Mouse (Mus musculus): ENCODE measurements around the gene Adh7.

Gene Adh7

DNA sequence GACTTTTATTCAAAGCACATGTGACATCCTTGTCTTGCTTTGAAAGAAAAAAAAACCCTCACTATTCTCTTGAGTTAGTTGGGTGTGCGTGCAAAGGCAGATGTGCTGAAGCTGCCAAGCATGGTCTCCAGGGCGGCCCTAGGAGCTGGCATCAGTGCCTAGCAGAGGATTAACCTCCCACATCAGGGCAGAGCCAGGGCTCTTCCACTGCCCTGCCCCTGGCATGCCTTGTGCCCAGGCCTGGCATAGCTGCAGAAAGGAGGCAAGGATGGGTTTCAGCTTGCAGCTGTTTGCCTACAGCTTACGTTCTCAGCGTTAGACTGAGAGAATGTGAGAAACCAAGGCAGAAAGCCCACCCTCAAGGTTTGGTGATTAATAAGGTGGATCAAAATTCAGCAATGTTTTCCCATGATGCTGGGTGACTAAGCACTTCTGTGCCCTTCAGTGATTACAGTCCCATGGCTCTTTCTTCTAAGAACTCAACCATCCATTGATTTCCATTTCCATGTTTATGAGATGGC, 5.1 kb upstream of the Adh7 start:
- no peak for TF ChIP-seq GATA4 (IDR thresholded peaks at IDR 0.05; ENCODE audit: insufficient replicate concordance, low read length)

DNA sequence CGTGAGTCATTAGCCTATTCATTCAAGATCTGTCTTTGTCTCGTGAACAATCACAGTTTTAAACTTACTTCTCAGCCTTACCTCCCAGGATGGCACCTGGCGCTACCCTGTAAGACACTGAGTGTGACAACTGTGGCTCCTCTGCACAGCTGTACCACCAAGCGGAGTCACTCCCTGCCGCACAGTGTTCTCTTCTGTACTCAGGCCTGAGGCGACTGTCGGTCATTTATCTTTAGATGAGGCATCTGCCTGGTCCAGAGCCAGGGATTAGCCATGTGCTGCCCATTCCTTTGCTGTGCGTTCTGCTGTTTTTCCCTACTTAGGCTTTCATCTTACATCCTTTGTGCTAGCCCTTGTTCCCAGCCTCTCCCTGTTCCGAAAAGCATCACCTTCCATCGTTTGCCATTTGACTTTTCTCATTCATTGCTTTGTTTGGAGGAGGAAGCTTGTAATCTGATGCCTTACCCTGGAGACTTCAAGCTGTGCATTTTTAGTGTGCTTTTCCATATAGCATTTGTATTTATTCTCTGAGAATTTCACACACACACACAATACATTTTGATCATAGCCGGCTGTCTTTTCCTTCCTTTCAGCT, 2.1 kb upstream of the Adh7 start:
- no peak for TF ChIP-seq GATA4 (IDR thresholded peaks at IDR 0.05; ENCODE audit: insufficient replicate concordance, low read length)

DNA sequence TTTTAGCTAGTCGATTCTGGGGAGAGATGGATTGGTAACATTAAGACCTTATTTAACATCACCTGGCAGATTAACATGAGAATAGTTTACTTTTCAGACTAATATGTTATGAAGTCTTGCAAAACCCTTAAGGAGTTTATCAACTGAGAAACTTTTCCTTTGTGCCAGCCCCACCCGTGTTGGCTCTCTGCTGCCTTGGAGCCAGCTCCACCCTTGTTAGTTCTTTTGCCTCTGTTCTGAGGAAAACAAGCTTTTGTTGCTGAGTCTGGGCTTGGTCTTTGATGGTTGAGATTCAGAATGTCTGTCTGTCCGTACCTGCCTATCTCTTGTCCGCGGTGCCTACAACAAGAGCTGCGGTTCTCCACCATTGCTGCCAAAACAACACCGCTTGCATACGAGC, 1.5 kb upstream of the Adh7 start:
- TF ChIP-seq GATA4 (IDR thresholded peaks at IDR 0.05; ENCODE audit: insufficient replicate concordance, low read length), result no peak

DNA sequence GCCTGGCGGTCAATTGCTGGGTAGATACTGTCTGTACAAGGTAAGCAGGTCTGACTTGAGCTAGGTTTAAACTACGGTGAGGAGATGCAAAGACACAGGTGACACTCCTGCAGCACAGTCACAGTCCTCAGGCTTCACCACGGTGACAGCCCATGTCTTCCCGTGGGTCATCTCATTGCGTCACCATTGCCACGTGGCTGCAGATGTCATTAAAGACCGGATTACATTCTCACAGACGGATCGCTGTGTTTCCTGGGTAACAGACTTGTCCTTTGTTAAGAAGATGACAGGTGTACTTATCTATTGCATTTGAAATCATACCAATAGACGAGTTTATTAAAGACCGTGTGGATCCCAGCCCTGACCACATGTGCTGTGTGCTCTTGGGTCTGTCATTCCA, 3.6 kb downstream of the Adh7 start:
- no peak for TF ChIP-seq GATA4 (IDR thresholded peaks at IDR 0.05; ENCODE audit: insufficient replicate concordance, low read length)

DNA sequence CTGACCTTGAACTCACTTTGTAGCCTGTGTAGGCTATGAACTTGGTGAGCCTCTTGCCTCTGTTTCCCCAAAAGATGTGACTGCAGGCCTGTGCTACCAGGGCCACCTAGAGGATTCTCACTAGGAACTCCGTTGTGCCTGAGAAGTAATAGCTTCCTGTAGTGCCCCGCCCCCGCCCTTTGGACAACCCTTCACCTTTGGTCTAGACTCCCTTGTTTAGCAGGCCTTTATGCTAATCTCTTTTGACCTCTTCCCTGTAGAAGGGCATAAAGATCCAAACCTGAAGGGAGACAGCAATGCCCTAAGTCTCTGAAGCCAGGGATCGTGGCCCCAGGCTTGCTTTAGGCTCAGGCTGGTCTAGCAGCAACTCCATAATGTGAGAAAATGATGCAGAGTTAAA, 5.0 kb downstream of the Adh7 start:
- TF ChIP-seq GATA4 (IDR thresholded peaks at IDR 0.05; ENCODE audit: insufficient replicate concordance, low read length), result no peak

DNA sequence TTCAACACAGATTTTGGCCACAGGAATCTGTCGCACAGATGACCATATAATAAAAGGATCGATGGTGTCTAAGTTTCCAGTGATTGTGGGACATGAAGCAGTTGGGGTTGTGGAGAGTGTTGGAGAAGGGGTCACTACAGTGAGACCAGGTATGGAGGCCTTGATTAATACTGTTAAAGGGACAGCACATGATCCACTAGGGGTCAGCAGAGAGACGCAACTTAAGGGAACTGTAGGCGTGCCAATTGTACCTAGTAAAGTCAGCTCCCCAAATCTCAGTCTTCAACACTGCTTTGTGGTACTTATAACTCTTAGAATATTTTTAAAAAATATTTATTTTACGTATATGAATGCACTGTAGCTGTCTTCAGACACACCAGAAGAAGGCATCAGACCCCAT, 5.4 kb downstream of the Adh7 start:
- TF ChIP-seq GATA4 (IDR thresholded peaks at IDR 0.05; ENCODE audit: insufficient replicate concordance, low read length), result no peak

DNA sequence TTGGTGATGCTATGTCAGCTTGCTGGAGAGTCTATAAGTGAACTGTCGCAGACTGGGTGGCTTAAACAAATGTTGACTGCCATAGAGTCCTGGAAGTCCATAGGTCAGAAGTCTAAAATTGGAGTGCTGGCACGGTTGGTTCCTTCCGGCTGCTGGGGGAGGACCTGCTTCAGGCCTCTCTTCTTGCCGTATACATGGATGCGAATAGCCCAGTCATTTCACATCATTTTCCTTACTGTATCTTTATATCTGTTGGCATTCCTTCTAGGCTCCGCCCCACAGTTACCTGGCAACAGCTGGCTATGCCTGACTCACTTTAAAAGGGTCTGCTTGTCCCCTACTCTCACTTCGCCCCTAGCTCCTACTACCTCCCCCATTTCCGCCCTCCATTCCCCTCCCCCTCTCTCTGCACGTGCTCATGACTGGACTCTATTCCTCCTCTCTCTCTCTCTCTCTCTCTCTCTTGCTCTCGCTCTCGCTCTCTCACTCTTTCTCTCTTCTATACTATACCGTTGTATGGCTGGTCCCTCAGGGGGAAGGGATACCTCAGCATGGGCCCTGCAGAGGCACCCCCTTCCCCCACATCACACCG, 6.9 kb downstream of the Adh7 start:
- no peak for TF ChIP-seq GATA4 (IDR thresholded peaks at IDR 0.05; ENCODE audit: insufficient replicate concordance, low read length)

DNA sequence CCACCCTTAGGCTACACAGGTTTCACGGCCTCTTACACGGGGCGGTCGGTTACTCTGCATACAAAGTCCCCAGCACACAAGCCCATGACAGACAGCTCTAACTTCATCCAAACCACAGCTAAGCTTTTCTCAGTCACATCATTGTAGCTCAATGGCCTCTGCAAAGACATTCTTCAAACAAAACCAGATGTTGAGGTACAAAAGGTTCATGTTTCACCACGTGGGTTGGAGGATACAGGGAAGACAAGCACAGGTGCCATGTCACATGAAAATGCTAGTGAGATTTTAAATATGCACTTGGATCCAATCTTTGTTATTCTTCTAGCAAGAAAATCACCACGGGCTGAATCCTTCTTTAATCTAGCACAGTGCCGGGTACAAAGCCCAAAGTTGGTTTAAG, 7.8 kb downstream of the Adh7 start:
- no peak for TF ChIP-seq GATA4 (IDR thresholded peaks at IDR 0.05; ENCODE audit: insufficient replicate concordance, low read length)

DNA sequence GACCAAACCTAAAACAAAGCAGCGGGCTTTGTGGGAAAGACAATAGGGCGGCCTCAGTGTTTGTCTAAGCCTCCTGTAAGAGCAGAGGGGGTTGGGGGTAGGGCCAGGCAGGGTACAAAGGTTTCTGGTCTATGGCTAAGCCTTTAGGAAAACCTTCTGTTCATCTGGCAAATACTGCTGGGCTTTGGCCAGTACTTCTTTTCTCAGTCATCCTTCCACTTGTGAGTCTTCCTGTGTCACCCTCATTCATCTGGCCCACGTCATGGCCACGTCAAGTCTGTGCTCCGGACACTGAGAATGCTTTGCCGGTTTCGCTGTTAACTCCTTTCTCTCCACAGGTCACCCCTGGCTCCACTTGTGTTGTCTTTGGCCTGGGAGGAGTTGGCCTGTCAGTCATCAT, 8.3 kb downstream of the Adh7 start:
- TF ChIP-seq GATA4 (IDR thresholded peaks at IDR 0.05; ENCODE audit: insufficient replicate concordance, low read length), result no peak

DNA sequence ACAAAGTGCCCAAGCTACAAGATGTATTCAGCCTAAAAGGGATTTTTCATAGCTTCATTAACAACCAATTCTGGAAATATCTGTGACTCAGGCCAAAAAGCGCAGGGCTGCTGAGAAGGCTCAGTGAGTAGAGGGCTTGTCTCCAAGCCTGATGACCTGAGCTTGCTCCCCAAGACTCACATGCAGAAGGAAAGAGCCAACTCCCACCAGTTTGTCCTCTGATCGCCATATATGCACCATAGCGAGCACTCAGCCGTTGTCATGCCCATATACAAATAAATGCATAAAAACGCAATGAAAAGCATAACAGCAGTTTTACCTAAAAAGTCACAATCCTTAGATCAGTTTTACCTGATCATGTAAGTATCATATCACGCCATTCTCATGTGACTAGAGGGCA, 8.9 kb downstream of the Adh7 start:
- no peak for TF ChIP-seq GATA4 (IDR thresholded peaks at IDR 0.05; ENCODE audit: insufficient replicate concordance, low read length)

DNA sequence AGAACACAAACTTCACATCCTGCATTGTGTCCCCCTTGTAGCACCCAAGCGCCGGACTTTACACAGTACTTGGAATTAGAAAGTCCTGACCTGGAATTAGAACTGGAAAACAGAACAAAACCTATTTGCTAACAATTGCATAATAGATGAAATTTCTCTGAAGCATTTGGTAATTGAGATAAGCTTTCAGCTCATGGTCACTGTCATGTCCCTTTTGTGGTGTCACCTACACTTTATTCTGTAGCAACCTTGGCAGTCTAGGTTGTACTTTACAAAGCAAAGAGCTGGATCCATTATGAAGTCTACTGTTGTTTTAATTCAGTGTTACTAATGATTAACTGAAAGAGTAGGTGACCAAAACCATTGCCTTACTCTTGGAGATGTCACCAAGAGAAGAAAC, 9.5 kb downstream of the Adh7 start:
- TF ChIP-seq GATA4 (IDR thresholded peaks at IDR 0.05; ENCODE audit: insufficient replicate concordance, low read length), result peak; percentile 91

DNA sequence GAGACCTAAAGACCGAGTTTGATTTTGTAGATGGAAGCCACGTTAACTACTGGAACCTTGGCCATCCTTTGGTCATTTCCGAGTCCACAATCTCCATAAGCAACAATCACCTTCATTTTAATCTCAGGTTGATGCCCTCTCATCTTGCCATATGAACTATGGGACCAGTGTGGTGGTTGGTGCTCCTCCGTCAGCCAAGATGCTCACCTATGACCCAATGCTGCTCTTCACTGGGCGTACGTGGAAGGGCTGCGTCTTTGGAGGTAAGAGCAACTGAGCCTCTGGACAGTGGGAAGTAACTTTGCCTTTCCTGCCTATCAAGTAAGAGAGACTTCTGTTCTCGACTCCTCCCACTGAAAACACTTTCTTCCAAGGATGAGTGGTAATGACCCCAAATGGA, 10.2 kb downstream of the Adh7 start:
- TF ChIP-seq GATA4 (IDR thresholded peaks at IDR 0.05; ENCODE audit: insufficient replicate concordance, low read length), result no peak

DNA sequence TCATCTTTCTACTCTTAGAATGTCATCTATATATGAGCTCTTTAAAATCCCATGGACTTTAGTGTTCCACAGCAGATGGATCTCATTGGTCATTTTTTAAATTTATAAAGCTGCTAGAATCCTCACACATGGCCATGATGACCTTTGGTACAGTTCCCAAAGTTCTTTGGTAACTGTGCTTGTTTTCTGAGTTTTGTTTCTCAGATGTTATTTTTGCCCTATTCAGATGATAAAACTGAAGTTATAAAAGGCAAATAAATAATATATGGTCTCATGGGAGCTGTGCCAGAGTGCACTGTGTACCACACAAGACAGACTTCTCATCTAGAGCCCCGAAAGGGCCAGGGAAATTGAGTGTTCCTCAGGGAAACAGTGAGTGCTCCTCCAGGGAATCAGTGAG, 11.9 kb downstream of the Adh7 start:
- TF ChIP-seq GATA4 (IDR thresholded peaks at IDR 0.05; ENCODE audit: insufficient replicate concordance, low read length), result no peak

DNA sequence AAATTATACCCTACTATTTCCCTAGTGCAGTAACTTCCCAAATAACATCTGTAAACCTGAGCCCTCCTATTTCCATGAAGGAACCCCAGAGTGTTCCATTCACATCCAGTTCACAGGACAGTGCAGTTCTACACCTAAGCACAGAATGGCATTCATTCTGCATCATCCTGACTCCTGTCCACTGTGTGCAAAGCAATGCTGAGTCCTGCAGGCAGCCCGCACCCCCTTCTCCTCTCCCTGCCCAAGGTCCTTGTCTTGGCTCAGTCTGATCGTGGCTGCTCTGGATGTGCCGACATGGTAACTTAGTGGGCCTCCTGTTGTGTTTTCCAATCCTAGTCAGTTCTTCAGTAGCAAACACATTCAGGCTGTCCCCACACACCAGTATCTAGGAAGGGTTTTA, 12.7 kb downstream of the Adh7 start:
- no peak for TF ChIP-seq GATA4 (IDR thresholded peaks at IDR 0.05; ENCODE audit: insufficient replicate concordance, low read length)

DNA sequence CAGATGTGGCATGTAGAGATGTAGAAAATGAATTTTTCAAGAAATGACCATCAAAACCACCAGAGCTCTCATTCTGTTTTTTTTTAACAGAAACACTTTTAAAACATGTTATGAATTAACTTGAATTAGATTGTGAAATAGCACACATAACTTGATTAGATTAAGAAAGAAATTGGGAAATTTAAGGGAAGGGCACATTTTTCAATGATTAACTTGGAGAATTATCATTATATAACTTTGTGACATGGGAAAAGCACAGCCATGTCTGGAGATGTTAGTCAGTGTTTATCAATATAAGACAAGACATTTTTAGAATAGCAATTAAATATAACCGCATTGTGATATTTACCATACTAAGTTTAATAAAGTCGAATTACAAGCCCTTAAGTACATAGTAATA, 14.0 kb downstream of the Adh7 start:
- no peak for TF ChIP-seq GATA4 (IDR thresholded peaks at IDR 0.05; ENCODE audit: insufficient replicate concordance, low read length)

DNA sequence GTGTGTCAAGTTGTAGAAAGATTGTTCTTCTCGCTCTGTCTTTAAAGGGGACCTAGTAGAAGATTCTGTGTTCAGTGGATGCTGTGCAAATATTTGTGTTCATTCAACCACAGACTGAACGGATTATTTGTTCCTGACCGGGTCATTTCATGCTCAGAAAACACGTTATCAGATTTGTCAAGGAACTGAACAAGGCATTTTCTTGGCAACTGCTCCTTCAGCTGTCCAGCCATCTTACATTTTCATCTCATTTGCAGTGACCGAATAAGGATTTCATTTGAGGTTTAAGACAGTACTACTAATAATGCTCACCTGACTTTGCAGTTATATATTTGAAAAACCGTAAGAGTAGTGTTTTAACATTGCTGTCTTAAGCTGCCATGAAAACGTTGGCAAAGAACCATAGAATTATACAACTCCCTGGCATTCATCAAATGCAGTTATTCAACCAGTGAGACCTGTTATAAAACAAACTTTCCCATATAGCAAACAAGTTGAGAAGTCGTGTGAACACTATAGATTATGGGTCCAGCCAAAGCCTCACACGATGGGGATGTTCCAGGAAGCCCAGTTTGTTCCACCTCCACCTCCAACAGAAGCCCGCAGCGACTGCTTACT, 19.1 kb downstream of the Adh7 start:
- TF ChIP-seq GATA4 (IDR thresholded peaks at IDR 0.05; ENCODE audit: insufficient replicate concordance, low read length), result 0 out of 2 replicates have a peak, but pooled peaks have one; percentile 32

DNA sequence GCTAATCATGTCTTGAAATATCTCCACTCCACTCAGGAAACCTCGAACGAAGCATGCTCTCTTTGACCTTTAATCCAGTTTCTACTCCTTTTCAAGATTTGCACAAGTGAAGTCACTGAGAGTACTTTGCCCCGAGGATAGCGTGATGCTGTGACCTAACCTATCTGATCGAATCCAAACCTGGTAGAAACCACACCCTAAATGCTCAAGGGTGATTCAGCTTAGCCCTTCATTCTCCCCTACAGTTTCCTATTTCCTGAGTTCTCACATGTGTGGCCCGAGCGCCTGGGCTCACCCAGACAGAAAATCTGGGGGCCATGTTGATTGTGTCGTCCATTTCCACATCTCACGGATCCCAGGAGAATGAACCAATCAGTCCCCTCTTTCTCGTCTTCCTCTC, 20.5 kb downstream of the Adh7 start:
- TF ChIP-seq GATA4 (IDR thresholded peaks at IDR 0.05; ENCODE audit: insufficient replicate concordance, low read length), result no peak

All from liver, adult (tissue).